Mouse (Mus musculus): ENCODE data around the gene Gm10197.

DNA sequence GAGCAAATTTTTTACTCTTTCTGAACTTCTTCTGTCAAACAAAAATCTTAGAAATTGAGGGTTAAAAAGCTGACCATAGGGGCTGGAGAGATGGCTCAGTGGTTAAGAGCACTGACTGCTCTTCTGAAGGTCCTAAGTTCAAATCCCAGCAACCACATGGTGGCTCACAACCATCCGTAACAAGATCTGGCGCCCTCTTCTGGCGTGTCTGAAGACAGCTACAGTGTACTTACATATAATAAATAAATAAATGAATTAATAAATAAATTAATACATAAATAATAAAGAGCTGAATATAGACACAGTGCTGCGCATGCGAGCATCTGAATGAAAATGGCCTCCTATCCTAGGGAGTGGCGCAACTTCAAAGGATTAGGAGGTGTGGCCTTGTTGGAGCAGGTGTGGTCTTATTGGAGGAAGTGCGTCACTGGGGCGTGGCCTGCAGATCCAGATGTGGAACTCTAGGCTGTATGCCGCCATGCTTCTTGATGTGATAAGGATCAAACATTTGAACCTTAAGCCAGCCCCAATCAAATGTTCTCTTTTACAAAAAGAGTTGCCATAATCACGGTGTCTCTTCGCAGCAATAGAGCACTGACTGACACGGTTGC lies 49.0 kb downstream of the Gm10197 start:
- no peak for TF ChIP-seq GATA1 (IDR thresholded peaks at IDR 0.05; ENCODE audit: borderline replicate concordance, low read length)
- TF ChIP-seq FLI1 (IDR thresholded peaks at IDR 0.05; ENCODE audit: low read length) = no peak
